Mouse (Mus musculus): Measurements from ENCODE around the gene Cuedc1.
"Not testable (repeated sequence)": the region's sequence is repeated elsewhere in the genome, so short reads cannot be mapped to it uniquely, and the experiment has no call there.

Gene Cuedc1

GRCm38 (mm10) chr11:88204593-88205368 lies 106.9 kb downstream of the Cuedc1 start:
- no peak for DNase-seq

GRCm38 (mm10) chr11:88206576-88206975 lies 108.7 kb downstream of the Cuedc1 start:
- DNase-seq = not testable (repeated sequence)

- no peak for DNase-seq
Observed at GRCm38 (mm10) chr11:88207697-88208096, 109.8 kb downstream of the Cuedc1 start.

- no peak for DNase-seq
Observed at GRCm38 (mm10) chr11:88211824-88212582, 114.1 kb downstream of the Cuedc1 start.

GRCm38 (mm10) chr11:88213757-88214156 lies 115.9 kb downstream of the Cuedc1 start:
- no peak for DNase-seq

GRCm38 (mm10) chr11:88214881-88215831 lies 117.3 kb downstream of the Cuedc1 start:
- DNase-seq = no peak

GRCm38 (mm10) chr11:88216231-88216685 lies 118.4 kb downstream of the Cuedc1 start:
- peak; percentile 86 for DNase-seq

GRCm38 (mm10) chr11:88218155-88218554 lies 120.3 kb downstream of the Cuedc1 start:
- no peak for DNase-seq

GRCm38 (mm10) chr11:88218586-88218985 lies 120.7 kb downstream of the Cuedc1 start:
- DNase-seq = no peak

- no peak for DNase-seq
Observed at GRCm38 (mm10) chr11:88221929-88222475, 124.1 kb downstream of the Cuedc1 start.

GRCm38 (mm10) chr11:88227001-88227957 lies 129.4 kb downstream of the Cuedc1 start:
- DNase-seq = no peak

GRCm38 (mm10) chr11:88231213-88231790 lies 133.4 kb downstream of the Cuedc1 start:
- DNase-seq = no peak

- peak; percentile 59 for DNase-seq
Observed at GRCm38 (mm10) chr11:88233528-88234427, 135.9 kb downstream of the Cuedc1 start.

GRCm38 (mm10) chr11:88234789-88235188 lies 136.9 kb downstream of the Cuedc1 start:
- no peak for DNase-seq

GRCm38 (mm10) chr11:88235221-88236203 lies 137.7 kb downstream of the Cuedc1 start:
- DNase-seq = peak; percentile 78

GRCm38 (mm10) chr11:88240275-88240674 lies 142.4 kb downstream of the Cuedc1 start:
- DNase-seq = no peak

- peak; percentile 93 for DNase-seq
Observed at GRCm38 (mm10) chr11:88240736-88241353, 143.0 kb downstream of the Cuedc1 start.
